Mouse (Mus musculus): ENCODE results near the gene Fam216b.
A peak's percentile ranks its signal among the peaks of the same experiment; 100 is the strongest.

Fam216b gene

GRCm38 (mm10) chr14:78043079-78043478 is 45.7 kb downstream of the Fam216b start:
- no peak for DNase-seq (ENCODE audit: low read depth)

GRCm38 (mm10) chr14:78041886-78042526 is 46.8 kb downstream of the Fam216b start:
- DNase-seq (ENCODE audit: low read depth): peak; percentile 26

GRCm38 (mm10) chr14:78040643-78041042 is 48.2 kb downstream of the Fam216b start:
- peak; percentile 26 for DNase-seq (ENCODE audit: low read depth)

GRCm38 (mm10) chr14:78038876-78039275 is 49.9 kb downstream of the Fam216b start:
- no peak for DNase-seq (ENCODE audit: low read depth)

Measured in 416B (cell line).